Mouse (Mus musculus) right cerebral cortex, adult 18-20 months (tissue): Measurements from ENCODE around the gene Plekhg2.
A peak's percentile ranks its signal among the peaks of the same experiment; 100 is the strongest.

Experiments
- DNase-seq: peaks from one replicate; pipeline ENCODE4 v3.0.0; 2022; ENCODE audit warnings: mixed read lengths

Gene Plekhg2

GRCm38 (mm10) chr7:28382347-28382951, 10.1 kb upstream of the Plekhg2 start:
- no peak for DNase-seq

- peak; percentile 49 for DNase-seq
These were observed 9.5 kb upstream of the Plekhg2 start for GRCm38 (mm10) chr7:28381938-28382337.

DNA sequence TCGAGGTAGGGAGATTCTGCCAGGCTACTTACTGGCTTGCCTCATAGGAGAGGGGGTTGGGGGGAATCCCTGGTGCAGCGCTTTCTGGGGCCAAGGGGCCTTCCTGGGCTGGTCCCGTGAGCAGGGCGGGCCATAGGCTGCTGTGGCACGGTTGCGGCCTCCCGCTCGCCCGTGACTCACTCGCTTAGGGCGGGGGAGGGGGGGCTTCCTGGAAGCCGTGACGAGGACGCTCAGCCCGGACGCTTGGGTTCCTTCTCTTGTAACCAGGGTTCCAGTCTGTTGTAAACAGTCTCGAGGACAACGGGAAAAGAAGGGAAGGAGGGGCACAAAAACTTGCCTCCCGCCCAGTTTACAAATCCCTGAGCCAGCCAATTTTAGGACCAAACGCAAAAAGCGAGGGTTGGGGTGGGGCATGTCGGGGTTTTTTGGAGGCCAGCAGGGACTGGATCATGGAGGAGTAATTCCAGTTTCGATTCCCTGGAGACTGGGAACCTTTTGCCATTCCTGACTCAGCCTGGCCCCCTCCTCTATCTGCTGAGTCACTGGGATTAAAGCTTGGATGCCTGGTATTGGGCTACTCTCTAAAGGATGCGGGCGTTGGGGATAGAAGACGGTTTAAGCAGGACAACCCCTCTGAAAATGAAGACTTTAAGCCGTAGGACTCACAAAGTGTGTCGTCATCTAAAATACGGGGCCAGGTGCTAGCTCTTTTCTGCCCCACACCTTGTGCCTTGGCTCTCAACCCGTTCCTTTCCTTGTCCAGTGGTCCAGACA, 8.8 kb upstream of the Plekhg2 start:
- DNase-seq, result no peak

DNA sequence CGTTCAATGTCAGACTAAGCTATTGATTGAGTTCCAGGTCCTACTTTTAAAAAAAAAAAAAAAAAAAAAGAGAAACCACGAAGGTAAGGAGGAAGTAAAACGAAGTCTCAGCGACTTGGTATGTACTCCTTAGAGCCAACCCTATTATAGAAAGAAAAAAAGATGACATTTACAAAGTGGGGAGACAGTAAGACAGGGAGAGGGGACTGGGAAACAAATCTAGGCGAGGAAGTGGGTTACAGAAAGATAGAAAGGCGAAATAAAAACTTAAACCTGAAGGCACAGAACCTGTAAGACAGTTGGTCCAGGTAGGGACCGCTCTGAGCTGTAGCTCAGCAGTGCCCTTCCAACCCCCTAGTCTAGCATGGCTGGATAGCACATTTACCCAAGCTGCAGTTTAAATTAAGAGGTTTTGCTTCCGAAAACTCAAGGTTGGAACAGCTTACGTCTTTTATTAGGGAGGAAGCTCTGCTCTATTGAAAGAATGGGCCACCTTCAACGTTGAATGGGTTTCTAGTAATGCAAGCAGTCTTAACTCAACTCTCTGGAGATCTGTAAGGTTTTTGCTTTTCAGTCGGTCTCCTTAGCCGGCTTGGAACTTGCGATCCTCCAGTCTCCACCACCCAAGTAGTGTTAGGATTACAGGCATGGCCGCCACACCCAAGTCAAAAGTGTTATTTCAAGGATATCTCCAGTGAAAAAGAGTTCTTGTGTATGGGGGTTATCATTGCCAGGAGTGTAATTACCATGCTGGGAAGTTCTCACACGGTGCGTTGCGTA, 8.0 kb upstream of the Plekhg2 start, which contains the start of gene Zfp36:
Gene Zfp36, minus strand, starts transcription at position 17 of the 780 bp plus-strand sequence.
- DNase-seq, result no peak

GRCm38 (mm10) chr7:28378769-28379651, 6.6 kb upstream of the Plekhg2 start:
- peak; percentile 80 for DNase-seq

- no peak for DNase-seq
These were observed 5.8 kb upstream of the Plekhg2 start for GRCm38 (mm10) chr7:28378066-28378690.

GRCm38 (mm10) chr7:28377190-28378065, 5.0 kb upstream of the Plekhg2 start:
- DNase-seq, result no peak

DNA sequence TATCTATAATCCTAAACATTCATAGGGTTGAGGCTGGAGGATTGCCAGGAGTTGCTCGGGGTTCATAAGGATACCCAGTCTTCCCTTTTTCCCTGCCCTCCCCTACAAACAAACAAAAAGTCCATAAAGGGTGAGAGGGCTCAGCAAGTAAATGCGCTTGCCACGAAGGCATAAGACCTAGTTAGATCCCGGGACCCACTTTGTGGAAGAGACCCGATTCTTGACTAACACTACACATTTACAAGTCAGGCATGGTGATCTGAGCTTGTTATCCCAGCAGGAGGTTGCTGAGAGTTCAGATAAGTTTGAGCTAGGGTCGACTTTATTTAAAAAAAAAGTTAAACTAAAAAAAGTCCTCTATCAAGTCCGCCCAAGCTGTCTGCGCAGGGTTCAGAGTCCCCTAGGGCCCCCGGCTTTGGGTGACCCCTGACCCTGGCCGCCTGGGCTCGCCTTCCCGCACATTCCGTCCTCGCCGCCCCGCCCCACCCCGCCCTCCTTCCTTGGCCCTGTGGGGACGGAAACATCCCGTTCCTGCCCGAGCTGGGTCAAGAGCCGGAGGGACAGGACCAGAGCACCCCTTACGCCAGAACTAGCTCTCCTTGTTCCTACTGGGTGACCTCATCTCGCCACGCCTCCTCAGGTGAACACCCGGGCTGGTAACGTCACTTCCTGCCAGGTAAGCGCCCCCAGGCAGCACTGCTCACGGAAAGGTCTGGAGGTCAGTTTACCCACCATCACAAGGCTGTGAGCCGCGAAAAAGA, 3.8 kb upstream of the Plekhg2 start:
- DNase-seq, result no peak

DNA sequence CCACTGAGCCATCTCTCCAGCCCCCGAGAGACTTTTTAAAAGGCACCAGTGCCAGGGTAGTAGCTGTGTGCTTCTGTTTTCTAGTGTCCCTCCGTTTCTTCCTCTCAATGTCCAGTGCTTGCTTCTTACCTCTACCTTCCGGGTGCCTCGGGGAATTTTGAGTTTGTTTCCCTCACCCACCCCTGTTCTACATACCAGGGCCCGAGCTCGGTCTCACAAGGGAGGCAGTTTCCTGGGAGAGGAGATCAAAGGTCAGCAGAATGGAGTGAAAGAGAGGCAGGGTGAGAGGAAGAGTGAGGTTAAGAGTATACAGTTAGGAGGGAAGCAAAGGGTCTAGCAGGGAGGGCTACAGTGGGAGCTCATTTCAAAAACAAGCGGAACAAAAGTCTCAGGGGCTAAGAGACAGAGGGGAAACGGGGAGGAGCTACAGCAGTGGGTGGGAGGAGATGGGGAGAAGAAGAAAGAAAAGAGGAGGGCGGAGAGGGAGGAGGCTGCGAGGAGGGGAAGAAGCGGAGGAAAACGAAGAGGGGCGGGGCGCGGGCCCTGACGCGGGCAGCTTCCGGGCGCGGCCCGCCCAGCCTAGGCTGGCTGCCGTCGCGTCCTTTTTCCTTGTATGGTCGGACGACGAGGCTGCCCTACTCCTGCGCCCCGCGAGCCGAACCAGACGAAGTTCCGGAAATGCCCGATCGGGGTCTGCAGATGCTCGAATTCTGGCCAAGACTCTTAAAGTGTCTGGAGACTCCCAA, 3.0 kb upstream of the Plekhg2 start:
- peak; percentile 83 for DNase-seq

- DNase-seq, result no peak
These were observed 2.2 kb upstream of the Plekhg2 start for GRCm38 (mm10) chr7:28374647-28375046.

DNA sequence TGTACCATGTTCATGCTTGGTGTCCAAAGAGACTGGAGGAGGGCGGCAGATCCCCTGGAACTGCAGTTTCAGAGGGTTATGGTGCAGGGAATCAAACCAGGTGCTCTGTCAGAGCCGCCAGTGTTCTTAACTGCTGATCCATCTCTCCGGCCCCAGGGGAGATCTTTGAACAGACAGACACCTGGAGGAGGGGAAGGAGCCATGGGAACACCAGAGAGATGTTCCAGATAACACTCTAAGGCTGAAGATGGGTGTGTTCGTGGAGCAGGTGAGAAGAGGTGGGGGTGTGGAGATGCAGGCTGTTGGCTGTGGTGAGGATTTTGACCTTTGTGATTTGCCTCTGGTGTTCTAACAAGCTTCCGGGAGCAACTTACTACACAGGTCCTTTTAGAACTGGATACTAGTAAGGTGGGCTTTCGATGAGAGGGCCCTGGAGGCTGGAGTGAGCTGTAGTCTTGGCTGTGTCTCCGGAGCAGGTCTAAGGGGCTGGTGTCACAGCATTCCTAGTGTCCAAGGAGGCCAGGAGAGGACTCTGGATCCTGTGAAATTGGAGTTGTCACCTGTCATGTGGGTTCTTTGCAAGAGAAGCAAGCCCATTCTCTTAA, 1.6 kb upstream of the Plekhg2 start:
- no peak for DNase-seq

GRCm38 (mm10) chr7:28373131-28373581, 757 bp upstream of the Plekhg2 start:
- DNase-seq, result peak; percentile 68

DNA sequence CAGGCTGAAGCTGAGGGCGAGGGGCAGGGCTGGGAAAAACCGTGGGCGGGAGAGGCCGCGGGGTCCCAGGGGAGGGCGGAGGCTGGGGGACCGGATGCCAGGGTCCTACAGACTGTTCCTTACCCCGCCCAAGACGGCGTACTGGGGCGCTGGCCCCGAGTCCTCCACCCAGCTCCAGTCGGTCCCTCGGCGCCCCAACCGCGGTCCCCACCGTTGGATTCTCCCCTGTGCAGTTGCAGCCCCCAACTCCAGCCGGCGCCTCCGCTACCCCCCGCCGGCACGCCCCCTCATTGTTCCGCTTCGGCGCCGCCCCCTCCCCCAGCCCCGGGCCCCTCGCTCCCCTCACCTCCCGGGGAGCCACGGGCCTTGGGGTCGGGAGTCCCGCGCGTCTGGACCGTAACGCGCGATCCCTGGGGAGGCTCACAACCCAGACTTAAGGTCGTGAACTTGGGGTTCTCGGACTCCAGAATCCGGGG, 847 bp downstream of the Plekhg2 start:
- DNase-seq, result no peak

- no peak for DNase-seq
These were observed 1.4 kb downstream of the Plekhg2 start for GRCm38 (mm10) chr7:28370977-28371513.

GRCm38 (mm10) chr7:28370051-28370450, 2.3 kb downstream of the Plekhg2 start:
- DNase-seq, result no peak

- no peak for DNase-seq
These were observed 4.0 kb downstream of the Plekhg2 start for GRCm38 (mm10) chr7:28368276-28368920.

GRCm38 (mm10) chr7:28367663-28368275, 4.6 kb downstream of the Plekhg2 start:
- no peak for DNase-seq
